Mouse (Mus musculus) kidney, postnatal 10 days (tissue): ENCODE results near the gene Trpv4.

ENCODE experiments used
- DNase-seq: peaks from one replicate; pipeline ENCODE4 v3.0.0; 2021; ENCODE audit warnings: mixed read lengths

The Trpv4 gene

GRCm38 (mm10) chr5:114658255-114658654, at the start of gene Trpv4:
TSS of gene Trpv4 (minus strand) at chr5:114658421.
- peak; percentile 70 for DNase-seq

DNA sequence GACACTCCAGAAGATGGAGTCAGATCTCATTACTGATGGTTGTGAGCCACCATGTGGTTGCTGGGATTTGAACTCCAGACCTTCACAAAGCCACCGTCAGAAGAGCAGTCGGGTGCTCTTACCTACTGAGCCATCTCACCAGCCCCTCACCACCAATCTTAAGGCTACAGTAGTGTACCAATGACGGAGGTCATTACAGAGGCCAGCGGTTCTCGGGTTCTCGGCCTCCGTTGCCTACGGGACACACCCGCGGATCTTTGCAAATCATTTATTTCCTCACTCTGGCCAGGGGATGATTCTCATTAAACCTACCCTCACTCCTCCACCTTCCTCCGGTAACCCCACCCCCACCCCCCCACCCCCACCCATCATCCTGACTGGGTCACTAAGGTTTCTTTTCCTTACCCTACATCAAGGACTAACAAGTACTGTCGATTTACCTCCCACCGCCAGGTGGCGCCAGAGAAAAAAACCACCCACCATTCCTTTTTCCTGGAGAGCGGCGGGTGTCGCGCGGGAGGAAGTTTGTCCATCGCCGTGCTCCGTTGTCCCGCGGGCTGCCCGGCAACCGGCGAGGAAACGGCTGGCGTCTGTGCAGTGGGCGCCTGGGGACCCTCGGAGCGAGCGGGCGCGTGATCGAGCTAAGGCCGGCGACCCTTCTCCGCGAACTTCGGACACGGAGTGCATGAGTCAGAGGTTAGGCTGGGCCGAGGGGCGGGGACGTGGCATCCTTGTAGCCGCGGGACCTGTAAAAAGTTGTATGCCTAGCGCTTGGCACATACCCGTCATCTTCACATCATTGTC, 49.2 kb upstream of the Trpv4 start, which contains the start of gene Tchp:
TSS of gene Tchp (plus strand) at position 496 of the 804 bp plus-strand sequence.
- peak; percentile 97 for DNase-seq

- DNase-seq = peak; percentile 52
Measured at GRCm38 (mm10) chr5:114702403-114703392, 44.5 kb upstream of the Trpv4 start.

- DNase-seq = no peak
Measured at GRCm38 (mm10) chr5:114699015-114699414, 40.8 kb upstream of the Trpv4 start.

- DNase-seq = no peak
Measured at GRCm38 (mm10) chr5:114698044-114698746, 40.0 kb upstream of the Trpv4 start.

DNA sequence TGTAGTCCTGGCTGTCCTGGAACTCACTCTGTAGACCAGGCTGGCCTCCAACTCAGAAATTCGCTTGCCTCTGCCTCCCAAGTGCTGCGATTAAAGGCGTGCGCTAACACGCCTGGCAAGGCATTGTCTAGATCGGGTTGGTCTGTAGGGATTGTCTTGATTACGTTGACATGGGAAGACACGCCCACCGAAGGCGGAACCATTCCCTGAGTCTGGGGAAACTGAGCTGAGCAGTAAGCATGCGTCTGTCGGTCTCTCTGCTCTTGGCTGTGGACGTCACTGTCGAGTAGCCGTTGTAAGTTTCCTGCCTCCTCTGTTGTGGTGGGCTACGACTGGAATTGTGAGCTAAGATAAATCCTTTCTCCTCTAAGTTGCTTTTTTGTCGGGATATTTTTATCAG, 38.7 kb upstream of the Trpv4 start:
- no peak for DNase-seq

DNA sequence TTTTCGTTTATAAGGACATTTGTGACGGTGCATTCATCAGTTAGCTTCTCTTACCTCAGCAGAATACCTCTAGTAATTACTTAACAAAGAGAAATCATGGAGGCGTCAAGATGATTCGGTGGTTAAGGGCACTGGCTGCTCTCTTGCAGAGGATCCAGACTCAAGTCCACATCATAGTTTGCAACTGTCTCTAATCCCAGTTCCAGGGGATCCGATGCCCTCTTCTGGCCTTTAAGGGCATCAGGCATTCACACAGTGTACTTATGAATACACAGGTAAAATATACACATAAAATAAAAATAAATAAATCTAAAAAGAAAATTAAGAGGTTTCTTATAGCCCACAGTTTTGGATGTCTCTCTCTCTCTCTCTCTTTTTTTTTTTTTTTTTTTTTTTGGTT, 37.6 kb upstream of the Trpv4 start:
- no peak for DNase-seq

- DNase-seq = peak; percentile 96
Measured at GRCm38 (mm10) chr5:114690633-114691567, 32.7 kb upstream of the Trpv4 start, which contains the start of gene Gltp. TSS of gene Gltp (minus strand) at chr5:114690984.

DNA sequence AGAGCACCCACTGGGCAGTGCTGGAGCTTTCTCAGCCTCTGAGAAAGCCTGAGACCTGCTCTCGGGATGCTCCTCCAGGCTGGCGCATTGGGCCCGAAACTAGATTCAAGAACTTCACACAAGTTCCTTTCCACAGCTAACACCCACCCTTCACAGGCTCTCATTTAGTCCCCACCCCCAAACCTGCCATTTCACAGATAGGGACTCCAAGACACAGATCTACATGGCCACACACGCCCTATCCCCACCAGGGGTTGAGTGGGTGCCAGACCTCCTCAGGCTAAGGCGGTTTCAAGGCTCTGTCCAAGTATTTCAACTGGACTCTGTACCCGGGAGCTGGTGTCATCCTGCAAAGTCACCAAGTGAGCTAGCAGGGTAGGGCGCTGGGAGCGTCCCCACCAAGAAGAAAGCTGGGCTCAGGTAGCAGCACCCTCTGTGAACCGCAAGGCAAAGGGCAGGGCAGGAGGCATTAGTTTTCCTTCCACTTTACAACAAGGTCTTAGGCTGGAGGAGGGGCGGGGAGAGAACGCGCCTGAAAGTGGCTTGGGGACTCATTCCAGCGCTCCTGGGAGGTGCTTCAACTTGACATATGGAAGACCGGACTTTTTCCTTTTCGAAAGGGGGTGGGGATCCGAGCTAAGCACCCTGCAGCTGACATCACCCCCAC, 31.6 kb upstream of the Trpv4 start:
- DNase-seq = peak; percentile 54

GRCm38 (mm10) chr5:114688703-114689102, 30.5 kb upstream of the Trpv4 start:
- DNase-seq = no peak

DNA sequence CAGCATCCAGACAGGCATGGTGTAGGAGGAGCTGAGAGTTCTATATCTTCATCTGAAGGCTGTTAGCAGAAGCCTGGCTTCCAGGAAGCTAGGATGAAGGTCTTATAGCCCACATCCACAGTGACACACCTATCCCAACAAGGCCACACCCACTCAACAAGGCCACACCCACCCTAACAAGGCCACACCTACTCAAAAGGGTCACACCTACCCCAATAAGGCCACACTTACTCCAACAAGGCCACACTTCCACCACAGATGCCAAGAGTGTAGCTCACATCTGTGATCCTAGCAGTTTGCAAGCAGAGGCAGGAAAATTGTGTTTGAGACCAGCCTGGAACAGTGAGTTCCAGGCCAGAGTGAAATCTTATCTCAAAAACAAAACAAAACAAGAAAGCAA, 29.7 kb upstream of the Trpv4 start:
- DNase-seq = no peak

- DNase-seq = no peak
Measured at GRCm38 (mm10) chr5:114686726-114687210, 28.5 kb upstream of the Trpv4 start.

- DNase-seq = no peak
Measured at GRCm38 (mm10) chr5:114685986-114686385, 27.8 kb upstream of the Trpv4 start.

- no peak for DNase-seq
Measured at GRCm38 (mm10) chr5:114681717-114682116, 23.5 kb upstream of the Trpv4 start.

DNA sequence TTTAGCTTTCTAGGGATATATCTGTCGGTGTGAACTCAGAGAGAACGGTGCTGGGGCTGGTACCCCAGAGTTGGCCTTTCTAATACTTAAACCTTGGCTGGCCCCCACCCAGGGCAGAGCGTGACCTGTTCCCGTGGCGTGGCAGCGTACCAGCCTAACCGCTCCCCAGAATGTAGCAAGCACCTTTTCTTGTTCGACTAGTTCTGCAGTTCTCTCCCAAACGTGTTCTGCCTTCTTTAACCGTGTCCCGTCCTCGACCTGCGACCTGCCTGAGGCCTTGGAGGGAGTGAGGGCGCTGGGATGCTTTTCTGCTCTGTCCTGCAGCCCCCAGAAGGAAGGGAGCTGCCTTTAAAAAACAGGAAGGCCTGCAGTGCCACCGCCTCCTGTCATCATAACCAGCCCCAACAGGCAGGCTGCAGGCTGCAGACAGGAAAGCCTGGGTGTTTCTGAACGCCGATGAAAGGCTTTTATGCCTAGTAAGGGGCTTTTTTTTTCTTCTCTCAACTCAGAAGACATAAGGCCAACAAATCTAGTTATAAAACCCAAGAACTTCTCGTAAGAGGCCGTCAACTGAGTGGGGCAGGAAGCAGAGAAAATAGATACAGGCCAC, 22.6 kb upstream of the Trpv4 start:
- no peak for DNase-seq

GRCm38 (mm10) chr5:114679841-114680591, 21.8 kb upstream of the Trpv4 start:
- DNase-seq = no peak

DNA sequence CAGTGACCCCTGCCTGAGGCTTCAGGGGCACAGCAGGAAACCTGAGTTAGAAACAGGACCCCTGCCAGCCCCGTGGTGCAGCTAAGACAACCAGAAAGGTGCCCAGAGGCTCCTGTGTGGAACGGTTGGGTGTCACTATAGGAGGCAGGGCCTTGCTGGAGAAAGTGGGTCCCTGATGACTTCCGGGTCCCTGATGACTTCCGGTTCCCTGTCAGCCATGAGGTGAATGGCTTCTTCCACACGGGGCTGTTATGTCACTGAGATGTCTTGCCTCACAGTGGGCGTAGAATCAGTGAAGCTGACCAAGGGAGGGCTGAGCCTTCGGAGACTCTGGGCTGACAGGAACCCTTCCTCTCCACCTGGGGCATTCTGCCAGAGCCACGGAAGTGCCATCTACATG, 16.4 kb upstream of the Trpv4 start:
- DNase-seq = no peak

- no peak for DNase-seq
Measured at GRCm38 (mm10) chr5:114673114-114673513, 14.9 kb upstream of the Trpv4 start.

DNA sequence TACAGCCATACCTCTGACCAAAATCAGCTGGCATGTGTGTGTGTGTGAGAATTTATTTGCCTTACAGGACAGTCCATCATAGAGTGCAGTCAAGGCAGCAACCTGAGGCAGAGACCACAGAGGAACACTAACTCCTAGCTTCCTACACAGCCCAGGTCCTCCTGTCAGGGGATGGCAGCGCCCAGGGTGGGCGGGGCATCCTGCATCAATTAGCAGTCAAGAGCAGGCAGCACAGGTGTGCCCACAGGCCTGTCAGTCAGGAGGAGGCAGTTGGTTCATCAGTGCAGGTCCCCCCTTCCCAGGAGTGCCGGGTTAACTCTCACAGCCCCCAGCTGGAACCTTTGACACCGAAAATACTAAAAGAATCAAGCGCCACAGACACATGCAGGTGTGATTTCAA, 10.8 kb upstream of the Trpv4 start:
- DNase-seq = no peak
